Mouse (Mus musculus): ENCODE results near the gene Trim13.
"Not testable (repeated sequence)": the region's sequence is repeated elsewhere in the genome, so short reads cannot be mapped to it uniquely, and the experiment has no call there.

Trim13 gene

GRCm38 (mm10) chr14:61597968-61598367 lies at the start of gene Trim13:
Trim13 (plus strand) TSS chr14:61598247.
- no peak for DNase-seq

DNA sequence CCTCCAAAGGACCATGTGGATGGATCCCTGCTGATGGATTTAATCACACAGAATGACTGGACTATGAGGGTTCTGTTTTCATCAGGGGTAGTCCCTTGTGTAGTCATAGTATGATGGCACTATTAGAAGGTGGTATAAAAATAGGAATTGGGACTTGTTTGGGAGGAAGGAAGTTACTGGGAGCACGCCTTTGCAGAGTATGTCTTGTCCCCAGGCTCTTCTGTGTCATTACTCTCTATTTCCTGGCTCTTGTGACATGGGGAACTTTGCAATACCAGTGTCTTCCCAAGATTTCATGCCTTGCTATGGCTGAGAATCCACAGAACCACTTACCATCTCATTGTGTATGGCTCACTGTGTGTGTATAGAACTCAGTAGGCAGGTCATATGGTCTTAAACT lies 49.4 kb upstream of the Trim13 start:
- DNase-seq = no peak

DNA sequence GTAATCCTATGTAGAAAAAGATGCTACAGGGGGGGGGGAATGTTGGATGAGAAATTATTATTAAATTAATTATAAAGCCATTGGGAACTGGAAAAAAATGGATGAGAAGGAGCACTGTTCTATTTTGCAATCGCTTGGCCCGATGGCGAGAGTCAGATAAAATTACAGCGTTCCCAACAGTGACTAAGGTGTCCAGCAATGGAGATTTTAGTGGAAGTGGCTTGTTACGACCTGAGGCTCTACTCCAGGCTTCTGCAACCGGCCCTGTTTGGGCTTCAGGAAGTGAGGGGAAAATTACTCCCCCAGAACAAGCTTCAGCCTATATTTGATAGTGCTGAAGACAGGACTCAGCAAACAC lies 42.1 kb upstream of the Trim13 start:
- no peak for DNase-seq

- DNase-seq = peak; percentile 98
Measured at GRCm38 (mm10) chr14:61556289-61557147, 41.5 kb upstream of the Trim13 start, which contains the start of gene Spryd7. Spryd7 (minus strand) TSS chr14:61556886.

GRCm38 (mm10) chr14:61558901-61559300 lies 39.1 kb upstream of the Trim13 start:
- DNase-seq = no peak

DNA sequence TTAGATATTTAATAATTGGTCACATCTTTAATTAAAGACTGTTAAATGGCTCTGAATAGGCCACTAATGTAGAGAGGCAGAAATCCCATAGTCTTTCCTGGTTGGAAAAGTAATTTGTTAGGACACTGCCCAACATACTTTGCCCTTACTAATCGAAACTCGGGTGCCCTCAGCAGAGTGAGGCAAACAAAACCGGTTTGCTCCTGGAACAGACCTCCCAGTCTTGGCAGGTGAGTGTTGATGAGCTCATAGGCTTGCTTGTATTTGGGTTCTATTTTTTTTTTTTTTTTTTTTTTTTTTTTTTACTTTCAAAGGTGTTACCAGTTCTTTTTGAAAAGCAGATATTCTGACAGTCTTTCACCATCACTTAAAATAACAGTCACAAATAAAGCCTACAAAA lies 38.2 kb upstream of the Trim13 start:
- DNase-seq = peak; percentile 58

DNA sequence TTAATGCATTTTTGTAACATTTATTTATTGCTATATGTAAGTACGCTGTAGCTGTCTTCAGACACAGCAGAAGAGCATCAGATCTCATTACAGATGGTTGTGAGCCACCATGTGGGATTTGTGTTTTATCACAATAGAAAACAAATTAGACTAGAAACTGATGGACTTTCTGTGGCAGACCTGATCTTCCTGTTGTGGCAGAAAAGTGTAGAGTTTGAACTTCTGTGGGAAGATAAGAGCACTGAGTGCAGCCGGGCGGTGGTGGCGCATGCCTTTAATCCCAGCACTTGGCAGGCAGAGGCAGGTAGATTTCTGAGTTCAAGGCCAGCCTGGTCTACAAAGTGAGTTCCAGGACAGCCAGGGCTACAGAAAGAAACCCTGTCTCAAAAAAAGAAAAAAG lies 31.8 kb upstream of the Trim13 start:
- DNase-seq = not testable (repeated sequence)

DNA sequence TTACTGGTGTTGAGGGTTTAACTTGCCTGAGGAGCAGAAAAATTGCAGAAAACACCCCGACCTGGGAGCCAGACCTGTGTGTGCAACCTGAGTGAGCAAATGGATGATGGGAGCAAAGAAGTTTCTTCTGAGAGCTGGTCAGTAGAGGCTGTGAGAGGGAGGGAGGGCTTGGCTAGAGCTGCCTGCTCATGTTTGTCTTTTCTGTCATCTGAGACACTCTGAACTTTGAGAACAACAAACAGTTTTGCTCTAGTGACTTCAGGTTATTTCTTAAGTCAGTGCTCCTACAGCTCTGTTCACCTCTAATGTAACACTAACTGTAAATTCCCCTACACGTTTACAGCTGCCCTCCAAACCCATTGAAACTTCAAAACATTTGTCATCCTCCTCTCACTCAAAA lies 28.7 kb upstream of the Trim13 start:
- peak; percentile 48 for DNase-seq

- peak; percentile 90 for DNase-seq
Measured at GRCm38 (mm10) chr14:61571366-61571765, 26.7 kb upstream of the Trim13 start.

DNA sequence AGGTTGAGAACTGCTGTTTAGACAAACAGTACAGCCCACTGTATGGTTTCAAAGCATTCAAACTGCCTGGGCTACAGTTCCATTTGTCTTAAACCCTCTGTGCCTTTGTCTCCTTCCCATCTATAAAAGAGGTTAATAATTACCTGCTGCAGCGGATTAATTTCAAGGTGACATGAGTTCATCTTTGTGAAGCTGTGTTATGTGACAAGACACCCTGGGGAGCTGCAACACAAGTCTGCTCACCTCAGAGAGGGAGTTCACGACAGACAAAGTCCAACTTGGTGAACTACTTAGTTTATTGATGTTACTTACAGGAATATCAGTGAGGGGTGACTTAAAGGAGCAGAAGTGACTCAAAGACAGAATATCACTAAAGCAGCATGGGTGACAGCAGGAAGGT lies 25.9 kb upstream of the Trim13 start:
- peak; percentile 85 for DNase-seq

DNA sequence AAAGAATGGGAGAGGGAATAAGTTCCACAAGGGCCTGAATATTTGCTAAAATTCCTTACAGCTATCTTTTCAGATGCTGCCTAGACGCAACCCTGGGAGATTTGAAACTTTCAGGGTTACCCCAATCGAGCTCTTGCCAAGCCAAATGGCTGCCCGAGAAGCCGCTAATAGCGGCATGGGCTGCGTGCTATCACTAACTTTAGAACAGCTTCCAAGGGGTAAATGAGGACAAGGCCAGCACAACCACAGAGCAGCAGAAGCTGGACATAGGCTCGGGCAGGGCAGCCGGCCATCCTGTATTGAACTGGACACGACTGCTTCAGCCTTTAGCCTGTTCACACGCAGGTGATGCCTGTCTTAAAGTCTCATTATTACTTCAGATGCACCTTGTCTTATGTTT lies 23.0 kb upstream of the Trim13 start:
- no peak for DNase-seq

- DNase-seq = no peak
Measured at GRCm38 (mm10) chr14:61575941-61576340, 22.1 kb upstream of the Trim13 start.

DNA sequence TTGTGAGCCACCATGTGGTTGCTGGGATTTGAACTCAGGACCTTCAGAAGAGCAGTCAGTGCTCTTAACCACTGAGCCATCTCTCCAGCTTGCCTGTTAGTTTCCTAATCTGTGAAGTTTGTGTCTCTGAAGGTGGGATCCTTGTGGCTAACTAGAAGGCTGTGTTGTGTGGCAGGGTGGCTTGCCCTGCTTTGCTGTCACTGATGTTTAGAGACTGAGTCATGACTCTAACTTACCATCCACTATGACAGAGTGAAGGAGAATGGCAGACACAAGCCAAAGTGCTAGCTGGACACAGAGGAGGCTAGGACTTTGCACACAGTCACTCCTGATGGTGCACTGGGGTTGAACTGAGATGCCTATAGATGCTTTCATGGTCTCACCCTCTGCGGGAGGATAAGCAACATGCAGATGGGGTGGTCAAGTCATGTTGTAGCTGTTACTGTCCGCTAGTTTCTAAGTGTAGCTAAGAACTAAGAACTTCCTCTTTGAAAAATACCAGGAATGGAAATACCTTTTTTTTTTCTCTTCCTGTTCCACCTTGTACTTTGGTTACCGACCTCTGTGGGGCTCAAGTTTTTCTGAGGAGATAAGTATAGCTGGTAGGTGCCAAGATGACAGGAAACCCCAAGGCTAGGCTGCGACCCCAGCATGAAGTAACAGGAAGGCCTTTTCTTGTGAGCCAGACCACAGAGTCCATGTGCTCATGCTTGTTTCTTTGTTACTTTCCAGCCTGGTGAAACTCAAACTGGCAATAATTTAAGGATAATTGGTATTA lies 8.6 kb upstream of the Trim13 start:
- no peak for DNase-seq

DNA sequence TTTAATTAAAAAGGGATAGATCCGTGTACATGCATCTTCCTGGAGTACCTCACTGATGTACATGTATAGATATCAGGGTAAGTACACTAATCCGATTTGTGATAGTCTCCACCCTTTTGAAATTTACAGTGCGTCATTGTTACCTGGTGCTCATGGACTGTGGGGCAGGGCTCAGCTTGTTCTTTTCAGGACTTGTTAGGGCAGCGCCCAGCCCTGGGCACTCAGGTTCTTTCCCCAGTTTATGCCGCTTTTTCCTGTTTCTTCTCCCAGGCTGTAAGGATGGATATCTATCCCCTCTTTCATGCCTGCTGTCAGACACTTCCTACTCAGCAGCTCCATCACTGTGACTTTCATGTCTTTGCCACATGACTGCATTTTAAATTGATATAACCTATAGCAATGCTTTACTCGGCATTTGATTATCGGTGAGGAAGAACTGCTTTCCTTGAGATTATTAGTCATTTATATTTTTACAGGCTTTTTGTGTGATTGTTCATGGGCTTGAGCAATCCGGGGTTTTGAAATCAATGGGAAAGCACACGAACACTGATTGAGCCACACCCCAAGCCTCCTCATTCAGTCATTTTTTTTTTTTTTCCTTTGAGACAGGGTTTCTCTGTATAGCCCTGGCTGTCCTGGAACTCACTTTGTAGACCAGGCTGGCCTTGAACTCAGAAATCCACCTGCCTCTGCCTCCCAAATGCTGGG lies 1.2 kb upstream of the Trim13 start:
- DNase-seq = no peak

- DNase-seq = peak; percentile 95
Measured at GRCm38 (mm10) chr14:61599057-61599806, 1.2 kb downstream of the Trim13 start.

GRCm38 (mm10) chr14:61601348-61601747 lies 3.3 kb downstream of the Trim13 start:
- no peak for DNase-seq

DNA sequence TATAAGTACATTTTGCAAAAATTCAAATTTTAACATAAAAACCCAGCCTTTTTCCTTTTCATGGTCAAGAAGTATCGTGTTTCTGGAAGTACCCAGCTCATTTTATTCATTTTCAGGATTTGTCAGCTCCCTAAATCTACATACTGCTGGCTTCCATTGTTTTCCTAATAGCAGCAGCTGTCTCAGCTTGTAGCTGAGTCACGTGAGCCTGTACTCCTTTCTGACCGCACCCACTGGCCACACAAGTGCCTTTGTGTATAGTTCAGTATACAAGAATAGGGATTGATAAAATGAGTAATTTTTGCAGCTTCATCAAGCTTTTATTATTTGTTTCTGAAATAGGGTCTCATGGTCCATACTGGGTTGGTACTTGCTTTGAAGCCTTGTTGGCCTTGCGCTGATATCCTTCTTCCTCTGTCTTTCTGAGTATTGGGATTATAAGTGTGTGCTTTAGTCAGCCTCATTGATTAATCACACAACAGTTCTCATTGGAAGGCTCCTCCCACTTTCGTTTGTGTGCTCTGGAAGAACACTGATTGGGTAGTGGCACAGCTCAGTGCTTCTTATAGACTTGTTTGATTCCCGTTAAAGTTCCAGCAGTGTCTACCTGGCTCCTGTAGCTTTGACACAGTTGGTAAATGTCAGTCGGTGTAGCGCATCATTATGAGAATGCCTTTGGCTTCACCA lies 5.2 kb downstream of the Trim13 start:
- DNase-seq = no peak

DNA sequence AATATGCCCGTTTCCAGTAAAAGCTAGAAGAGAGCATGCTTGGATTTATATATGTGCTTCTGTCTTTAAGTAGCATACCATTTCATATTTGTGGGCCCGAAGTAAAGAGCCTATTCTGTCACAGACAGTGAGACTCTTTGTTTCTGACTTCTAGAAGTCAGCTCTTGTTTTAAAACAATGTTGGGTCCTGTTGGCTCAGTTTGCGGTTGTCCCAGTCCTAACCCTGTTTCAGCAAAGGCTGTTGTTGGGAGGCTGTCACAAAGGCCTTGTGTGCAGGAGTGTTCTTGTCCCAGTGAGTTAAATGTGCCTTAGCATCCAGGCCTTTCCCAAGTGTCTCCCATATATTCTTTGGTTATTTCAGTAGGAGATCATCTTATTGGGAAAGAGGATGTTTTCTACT lies 6.0 kb downstream of the Trim13 start:
- DNase-seq = peak; percentile 1

- not testable (repeated sequence) for DNase-seq
Measured at GRCm38 (mm10) chr14:61606088-61606487, 8.0 kb downstream of the Trim13 start.

DNA sequence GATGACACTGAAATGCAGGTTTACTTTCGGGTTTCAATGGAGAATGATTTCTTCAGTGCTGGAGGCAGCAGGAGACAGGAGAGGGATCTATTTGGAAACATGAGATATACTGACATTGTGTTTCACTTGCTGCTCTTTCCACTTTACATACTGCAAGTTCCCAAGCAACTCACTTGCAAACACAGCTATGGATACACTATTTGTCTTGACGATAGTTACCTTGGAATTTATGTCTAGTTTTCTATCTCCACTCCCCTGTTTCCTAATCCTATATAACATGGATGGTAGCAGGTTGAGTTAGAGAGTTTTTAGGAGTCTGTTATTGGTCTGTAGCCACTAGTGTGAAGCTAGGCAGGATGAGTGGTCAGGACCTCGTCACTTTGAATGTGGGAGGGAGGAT lies 9.1 kb downstream of the Trim13 start, which contains the start of gene Kcnrg:
TSS of gene Kcnrg (plus strand) at position 301 of the 400 bp plus-strand sequence.
- no peak for DNase-seq

DNA sequence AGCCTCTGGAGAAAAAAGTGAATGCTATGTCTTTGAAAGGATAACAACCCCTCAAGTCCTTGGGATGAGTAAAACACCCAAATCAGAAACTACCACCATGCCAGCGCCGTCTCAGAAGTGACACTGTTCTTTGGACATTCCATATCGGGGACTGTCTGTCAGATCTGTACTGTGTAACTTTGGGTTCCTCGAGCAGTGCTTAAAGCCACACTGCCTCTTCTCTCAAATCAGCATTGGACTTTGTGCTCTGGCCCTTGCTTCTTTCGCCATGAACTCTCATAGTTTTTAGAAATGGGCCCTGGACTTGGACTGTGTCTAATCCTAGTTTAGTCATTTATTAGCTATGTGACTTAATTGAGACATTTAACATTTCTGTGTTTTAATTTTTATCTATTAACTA lies 13.7 kb downstream of the Trim13 start:
- DNase-seq = peak; percentile 92

DNA sequence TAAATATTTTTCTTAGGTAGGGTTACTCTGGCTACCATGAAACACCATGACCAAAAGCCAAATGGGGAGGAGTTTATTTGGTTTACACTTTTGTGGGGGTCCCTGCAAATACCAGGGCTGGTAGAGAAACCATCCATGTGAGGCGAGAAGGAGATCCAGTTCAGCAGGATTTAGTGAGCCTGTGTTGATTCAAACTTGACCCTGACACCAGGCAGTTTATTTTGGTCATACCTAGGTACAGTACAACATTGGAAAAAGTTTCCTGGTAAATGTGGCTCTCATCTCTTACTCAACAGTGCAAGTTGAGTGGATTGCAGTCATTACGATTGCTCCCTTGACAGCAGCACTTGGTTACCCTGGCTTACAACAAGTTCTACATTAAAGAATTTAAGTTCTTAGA lies 15.3 kb downstream of the Trim13 start:
- DNase-seq = no peak

All from kidney, adult 9 months (tissue).